Mouse (Mus musculus) limb, embryonic 14.5 days (tissue): ENCODE data around the gene Hcn3. TPM values are rescaled to one million over a fixed set of nuclear protein-coding genes. Genes with fewer than 3 reads are reported as not detected.

Experiments used
- ATAC-seq: fragments of 200-750 bp; cut with Nextera tagmentation; 2 replicates; pipeline ENCODE4 v1.8.0; 2017; ENCODE audit warnings: low read depth, moderate number of reproducible peaks, moderate TSS enrichment; ENCODE audit not compliant: low FRiP score
- DNase-seq: peaks from one replicate; pipeline ENCODE4 v3.0.0-alpha.2; 2015; ENCODE audit warnings: low spot score
- H3K27ac ChIP-seq: fragments of 300-500 bp; sonication (generic); replicated peaks from 2 replicates; pipeline ENCODE4 v1.5.1; 2014; ENCODE audit warnings: low read depth, mild to moderate bottlenecking, low read length, moderate library complexity, mixed read lengths
- H3K27me3 ChIP-seq: fragments of 300-500 bp; sonication (generic); 2 replicates; pipeline ENCODE4 v1.6.1; 2014; ENCODE audit warnings: low read length, mixed read lengths; ENCODE audit not compliant: control insufficient read depth, insufficient read depth
- H3K36me3 ChIP-seq: fragments of 300-500 bp; sonication (generic); 2 replicates; pipeline ENCODE4 v1.6.1; 2014; ENCODE audit warnings: mild to moderate bottlenecking, low read length, moderate library complexity, mixed read lengths; ENCODE audit not compliant: control insufficient read depth, insufficient read depth
- H3K4me1 ChIP-seq: fragments of 300-500 bp; sonication (generic); 2 replicates; pipeline ENCODE4 v1.6.1; 2014; ENCODE audit warnings: antibody characterized with exemption, low read length, mixed read lengths; ENCODE audit not compliant: control insufficient read depth, insufficient read depth
- H3K4me2 ChIP-seq: fragments of 300-500 bp; sonication (generic); replicated peaks from 2 replicates; pipeline ENCODE4 v1.6.1; 2014; ENCODE audit warnings: low read depth, mild to moderate bottlenecking, low read length, moderate library complexity; ENCODE audit not compliant: severe bottlenecking
- H3K4me3 ChIP-seq: fragments of 300-500 bp; sonication (generic); replicated peaks from 2 replicates; pipeline ENCODE4 v1.5.1; 2014; ENCODE audit warnings: low read length
- H3K9ac ChIP-seq: fragments of 300-500 bp; sonication (generic); 2 replicates; pipeline ENCODE4 v1.6.1; 2014; ENCODE audit warnings: mild to moderate bottlenecking, low read depth, low read length, moderate library complexity; ENCODE audit not compliant: severe bottlenecking
- H3K9me3 ChIP-seq: fragments of 300-500 bp; sonication (generic); 2 replicates; pipeline ENCODE4 v1.6.1; 2016; ENCODE audit warnings: low read length; ENCODE audit not compliant: control insufficient read depth
- POLR2A ChIP-seq: fragments of 200-500 bp; IDR thresholded peaks from 2 replicates; pipeline ENCODE4 v1.8.0; 2012; ENCODE audit warnings: inconsistent platforms, mild to moderate bottlenecking, moderate library complexity, borderline replicate concordance; ENCODE audit not compliant: insufficient read depth, insufficient read length; ENCODE audit errors: extremely low read depth
- WGBS: fragments of 180-500 bp; shearing (Covaris S2); extraction: QIAGEN DNeasy Blood & Tissue Kit; methylation state at CpG from one replicate; pipeline ENCODE4 v1.1.7; 2014; 5-methylcytosine and 5-hydroxymethylcytosine counted together
- polyA plus RNA-seq, 2 experiments: library from polyadenylated mRNA; depleted of rRNA in 1 of 2; stranded (reverse) in 1 of 2; unstranded in 1 of 2; fragments of >200 nt; fragmentation: Nextera tagmentation in 1 of 2; extraction: Ambion mirVana in 1 of 2; gene quantifications; 2 replicates each; pipeline versions ENCODE4 v1.2.1 to v1.2.3; 2012 to 2014

The Hcn3 gene
- polyA plus RNA-seq, 2 experiments, result 1.5 to 4.6 TPM

GRCm38 (mm10) chr3:89193853-89194252 lies 33.9 kb upstream of the Hcn3 start:
- DNase-seq, result no peak
- Histone ChIP-seq H3K27me3 (no peaks in the 10 kb centered on the region), H3K36me3 (peaks cover 2% of the 10 kb centered on the region), H3K4me2 (no peak overlapping the region), H3K4me3 (no peak overlapping the region), H3K27ac (no peak overlapping the region), H3K4me1 (peaks cover 8% of the 10 kb centered on the region), H3K9ac (no peak overlapping the region), H3K9me3 (no peaks in the 10 kb centered on the region)
- no peak for TF ChIP-seq POLR2A
- 91% methylated on average over 2 of the region's 2 CpGs for WGBS
- no peak for ATAC-seq

GRCm38 (mm10) chr3:89193351-89193750 lies 33.4 kb upstream of the Hcn3 start:
- Histone ChIP-seq H3K36me3 (peaks cover 7% of the 10 kb centered on the region), H3K9ac (no peak overlapping the region), H3K27me3 (no peaks in the 10 kb centered on the region), H3K4me1 (peaks cover 8% of the 10 kb centered on the region), H3K27ac (no peak overlapping the region), H3K9me3 (no peaks in the 10 kb centered on the region), H3K4me3 (no peak overlapping the region), H3K4me2 (no peak overlapping the region)
- ATAC-seq, result no peak
- no peak for DNase-seq
- TF ChIP-seq POLR2A, result no peak
- WGBS, result 71% methylated on average over 1 of the region's 1 CpGs

GRCm38 (mm10) chr3:89190436-89190835 lies 30.4 kb upstream of the Hcn3 start:
- ATAC-seq (no peak), DNase-seq (no peak)
- peaks cover 5% of the 10 kb centered on the region; the same call in 1 of the 2 replicates for H3K4me1 ChIP-seq
- WGBS, result 90% methylated on average over 8 of the region's 8 CpGs
- no peaks in the 10 kb centered on the region for H3K9me3 ChIP-seq
- no peak for TF ChIP-seq POLR2A
- H3K4me2 ChIP-seq, result no peak overlapping the region
- no peak overlapping the region for H3K4me3 ChIP-seq
- H3K36me3 ChIP-seq, result peaks cover 22% of the 10 kb centered on the region
- H3K27me3 ChIP-seq, result no peaks in the 10 kb centered on the region
- no peak overlapping the region for H3K27ac ChIP-seq
- H3K9ac ChIP-seq, result no peak overlapping the region

- Histone ChIP-seq H3K9ac (no peak overlapping the region), H3K27me3 (no peaks in the 10 kb centered on the region), H3K36me3 (peaks cover 22% of the 10 kb centered on the region), H3K4me3 (no peak overlapping the region), H3K9me3 (no peaks in the 10 kb centered on the region), H3K27ac (no peak overlapping the region), H3K4me1 (peaks cover 22% of the 10 kb centered on the region), H3K4me2 (no peak overlapping the region)
- DNase-seq (no peak), ATAC-seq (no peak)
- 65% methylated on average over 10 of the region's 12 CpGs for WGBS
- TF ChIP-seq POLR2A, result no peak
Observed at GRCm38 (mm10) chr3:89188478-89188875, 28.5 kb upstream of the Hcn3 start.

- H3K4me1 ChIP-seq, result peaks cover 23% of the 10 kb centered on the region
- H3K36me3 ChIP-seq, result peaks cover 22% of the 10 kb centered on the region
- DNase-seq (no peak), ATAC-seq (no peak)
- no peaks in the 10 kb centered on the region for H3K9me3 ChIP-seq
- WGBS, result 85% methylated on average over 18 of the region's 18 CpGs
- H3K27me3 ChIP-seq, result no peaks in the 10 kb centered on the region
- no peak overlapping the region for H3K4me2 ChIP-seq
- H3K27ac ChIP-seq, result no peak overlapping the region
- no peak overlapping the region for H3K9ac ChIP-seq
- no peak overlapping the region for H3K4me3 ChIP-seq
- TF ChIP-seq POLR2A, result no peak
Observed at GRCm38 (mm10) chr3:89187690-89188477, 27.9 kb upstream of the Hcn3 start.
